7 mouse cellular contexts compared by ENCODE assay signal in the genomic region with DNA sequence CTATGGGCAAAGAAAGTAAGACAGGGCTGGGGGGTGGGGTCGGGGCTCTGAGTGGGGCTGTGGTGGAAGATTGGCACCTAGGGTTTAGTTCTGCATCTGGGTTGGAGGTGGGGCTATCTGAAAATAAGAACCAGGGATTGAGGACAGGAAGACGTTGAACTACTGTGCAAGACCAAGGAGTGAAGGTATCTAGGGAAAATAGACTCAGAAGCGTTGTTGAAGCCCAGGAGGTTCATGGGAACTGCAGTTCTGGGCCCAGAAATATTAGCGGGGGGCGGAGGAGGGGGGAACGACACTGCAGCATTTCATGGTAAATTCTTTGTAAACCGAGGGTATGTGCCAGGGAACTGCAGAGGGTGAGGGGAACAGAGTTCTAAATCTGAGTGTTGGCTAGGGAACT. TPM values are rescaled to one million over a fixed set of nuclear protein-coding genes. Genes with fewer than 3 reads are reported as not detected.
DNase-seq lines count a peak whose midpoint lies in the region; ATAC-seq and TF ChIP-seq lines count a peak whose summit lies in the region.

No protein-coding gene starts in this region.

- H3K27ac ChIP-seq in lung, embryonic 14.5 days (ENCODE audit: low read depth), result no peak overlapping the region
- peak overlapping the region; percentile 92 for H3K27ac ChIP-seq in forebrain, embryonic 10.5 days
- no peak overlapping the region for H3K27ac ChIP-seq in limb, embryonic 11.5 days (replicated peaks; ENCODE audit: low read depth, low read length)
- peak overlapping the region; percentile 81; the same call in 1 of the 2 replicates for H3K27ac ChIP-seq in neural tube, embryonic 15.5 days (replicated peaks)

- no peaks in the 10 kb centered on the region for H3K27me3 ChIP-seq in lung, embryonic 14.5 days (ENCODE audit: insufficient read depth, low read length)
- H3K27me3 ChIP-seq in forebrain, embryonic 10.5 days (ENCODE audit: poor library complexity, severe bottlenecking), result no peaks in the 10 kb centered on the region
- H3K27me3 ChIP-seq in limb, embryonic 11.5 days (ENCODE audit: control insufficient read depth, insufficient read depth, low read length), result no peaks in the 10 kb centered on the region
- no peaks in the 10 kb centered on the region for H3K27me3 ChIP-seq in neural tube, embryonic 15.5 days (replicated peaks)

- no peak for DNase-seq in lung, embryonic 14.5 days
- DNase-seq in lung, postnatal 10 days, result no peak
- no peak for DNase-seq in forebrain, embryonic 10.5 days (ENCODE audit: extremely low spot score, low spot score)
- no peak for DNase-seq in limb, embryonic 11.5 days (ENCODE audit: low spot score)
- DNase-seq in right cerebral cortex, adult 18-20 months, result no peak
- no peak for DNase-seq in kidney, adult 9 months

- no peaks in the 10 kb centered on the region for H3K36me3 ChIP-seq in lung, embryonic 14.5 days (ENCODE audit: insufficient read depth)
- H3K36me3 ChIP-seq in forebrain, embryonic 10.5 days (replicated peaks), result no peaks in the 10 kb centered on the region
- H3K36me3 ChIP-seq in limb, embryonic 11.5 days (ENCODE audit: control insufficient read depth, insufficient read depth, low read length), result no peaks in the 10 kb centered on the region
- H3K36me3 ChIP-seq in neural tube, embryonic 15.5 days, result no peaks in the 10 kb centered on the region

- H3K9me3 ChIP-seq in lung, embryonic 14.5 days (ENCODE audit: low read depth, low read length), result no peaks in the 10 kb centered on the region
- H3K9me3 ChIP-seq in forebrain, embryonic 10.5 days, result peaks cover 1% of the 10 kb centered on the region; the same call in 1 of the 2 replicates
- no peaks in the 10 kb centered on the region for H3K9me3 ChIP-seq in limb, embryonic 11.5 days (ENCODE audit: control insufficient read depth, low read length)
- no peaks in the 10 kb centered on the region for H3K9me3 ChIP-seq in neural tube, embryonic 15.5 days (replicated peaks)

- peaks cover 5% of the 10 kb centered on the region; the same call in 1 of the 2 replicates for H3K4me1 ChIP-seq in lung, embryonic 14.5 days (ENCODE audit: insufficient read depth)
- H3K4me1 ChIP-seq in forebrain, embryonic 10.5 days, result peaks cover 30% of the 10 kb centered on the region
- peaks cover 6% of the 10 kb centered on the region for H3K4me1 ChIP-seq in limb, embryonic 11.5 days (ENCODE audit: control insufficient read depth, insufficient read depth, low read length)
- peaks cover 17% of the 10 kb centered on the region for H3K4me1 ChIP-seq in neural tube, embryonic 15.5 days

- H3K9ac ChIP-seq in lung, embryonic 14.5 days, result no peak overlapping the region; the same call in 1 of the 2 replicates
- no peak overlapping the region for H3K9ac ChIP-seq in limb, embryonic 11.5 days (ENCODE audit: low read length)
- peak overlapping the region; percentile 41 for H3K9ac ChIP-seq in neural tube, embryonic 15.5 days (replicated peaks)

- TF ChIP-seq CTCF in lung, embryonic 14.5 days (IDR thresholded peaks at IDR 0.05; ENCODE audit: low read depth), result no peak

- H3K4me2 ChIP-seq in lung, embryonic 14.5 days, result peak overlapping the region; percentile 84
- H3K4me2 ChIP-seq in limb, embryonic 11.5 days (ENCODE audit: low read depth, severe bottlenecking), result peak overlapping the region; percentile 44
- H3K4me2 ChIP-seq in neural tube, embryonic 15.5 days, result peak overlapping the region; percentile 82

- ATAC-seq in lung, embryonic 14.5 days (ENCODE audit: insufficient read depth), result no peak
- peak; percentile 31; the same call in 1 of the 2 replicates for ATAC-seq in limb, embryonic 11.5 days (ENCODE audit: insufficient number of reproducible peaks, low FRiP score, low TSS enrichment, low read depth)
- ATAC-seq in neural tube, embryonic 15.5 days (ENCODE audit: low FRiP score), result peak; percentile 26

- peak overlapping the region; percentile 55 for H3K4me3 ChIP-seq in lung, embryonic 14.5 days (ENCODE audit: low read depth, low read length)
- peak overlapping the region; percentile 74 for H3K4me3 ChIP-seq in forebrain, embryonic 10.5 days
- H3K4me3 ChIP-seq in limb, embryonic 11.5 days (ENCODE audit: low read depth, low read length), result peak overlapping the region; percentile 44
- peak overlapping the region; percentile 56 for H3K4me3 ChIP-seq in neural tube, embryonic 15.5 days (replicated peaks)

- WGBS in lung, embryonic 14.5 days, result 14% methylated on average over 7 of the region's 7 CpGs
- WGBS in forebrain, embryonic 10.5 days, result 13% methylated on average over 7 of the region's 7 CpGs
- 9% methylated on average over 7 of the region's 7 CpGs for WGBS in limb, embryonic 11.5 days
- 12% methylated on average over 7 of the region's 7 CpGs for whole genome bisulfite sequencing in neural tube, embryonic 15.5 days

RNA-seq across cellular contexts. Expression of a gene that starts 10.4 kb away (rescaled TPM):
- 2.0 and 2.9 TPM in 2 replicates for polyA plus RNA-seq in lung, embryonic 14.5 days (2014; fragmentation: Nextera tagmentation; extraction: Ambion mirVana)
- 3.2 and 4.1 TPM in 2 replicates for polyA plus RNA-seq in forebrain, embryonic 10.5 days (2016; fragmentation: Nextera tagmentation; extraction: Ambion mirVana)
- polyA plus RNA-seq in limb, embryonic 11.5 days (2014; fragmentation: Nextera tagmentation; extraction: Ambion mirVana), result 2.1 TPM in 2 replicates
- polyA plus RNA-seq in neural tube, embryonic 15.5 days (2015; fragmentation: Nextera tagmentation; extraction: Ambion mirVana), result 67.0 and 75.4 TPM in 2 replicates

RNA-seq across cellular contexts. Expression of a gene that starts 12.2 kb away (rescaled TPM):
- polyA plus RNA-seq in lung, embryonic 14.5 days (2014; fragmentation: Nextera tagmentation; extraction: Ambion mirVana), result 0.71 and 1.2 TPM in 2 replicates
- 1.6 and 2.1 TPM in 2 replicates for polyA plus RNA-seq in forebrain, embryonic 10.5 days (2016; fragmentation: Nextera tagmentation; extraction: Ambion mirVana)
- polyA plus RNA-seq in limb, embryonic 11.5 days (2014; fragmentation: Nextera tagmentation; extraction: Ambion mirVana), result 0.37 and 0.53 TPM in 2 replicates
- 2.5 and 3.4 TPM in 2 replicates for polyA plus RNA-seq in neural tube, embryonic 15.5 days (2015; fragmentation: Nextera tagmentation; extraction: Ambion mirVana)

RNA-seq across cellular contexts. Expression of a gene that starts 55.4 kb away (rescaled TPM):
- 1.5 TPM in 2 replicates for polyA plus RNA-seq in lung, embryonic 14.5 days (2014; fragmentation: Nextera tagmentation; extraction: Ambion mirVana)
- 1.8 and 2.1 TPM in 2 replicates for polyA plus RNA-seq in forebrain, embryonic 10.5 days (2016; fragmentation: Nextera tagmentation; extraction: Ambion mirVana)
- polyA plus RNA-seq in limb, embryonic 11.5 days (2014; fragmentation: Nextera tagmentation; extraction: Ambion mirVana), result 0.51 and 0.60 TPM in 2 replicates
- 11.0 and 14.9 TPM in 2 replicates for polyA plus RNA-seq in neural tube, embryonic 15.5 days (2015; fragmentation: Nextera tagmentation; extraction: Ambion mirVana)

Comparison
In these comparisons a context has a peak if more than half of its experiments do, and no peak if none do; other contexts are left out.
1. H3K27ac ChIP-seq: peak in forebrain, embryonic 10.5 days (single experiment) and neural tube, embryonic 15.5 days (single experiment); none in lung, embryonic 14.5 days (single experiment) and limb, embryonic 11.5 days (single experiment).
2. RNA of a gene that starts 10.4 kb away (polyA plus RNA-seq): 67.0 to 75.4 TPM in neural tube, embryonic 15.5 days; 3.2 to 4.1 TPM in forebrain, embryonic 10.5 days, 2.1 TPM in limb, embryonic 11.5 days and 2.0 to 2.9 TPM in lung, embryonic 14.5 days; every median in the first group is over 10 times any median in the second.
3. Peak in every context shown above with its lines, with median percentiles within 50 percentile points of each other: H3K4me2 ChIP-seq and H3K4me3 ChIP-seq.